Mouse (Mus musculus): ENCODE results near the gene Rtbdn. TPM values are rescaled to one million over a fixed set of nuclear protein-coding genes. Genes with fewer than 3 reads are reported as not detected.
A peak's percentile ranks its signal among the peaks of the same experiment; 100 is the strongest.

Rtbdn gene
- polyA plus RNA-seq, 1 experiment from 2014 or later = 0.25 TPM

- Histone ChIP-seq H3K4me3 (ENCODE audit: low read depth, low read length) (peak overlapping the region; percentile 56), H3K36me3 (ENCODE audit: control insufficient read depth, insufficient read depth, low read length) (no peaks in the 10 kb centered on the region), H3K9ac (ENCODE audit: low read length) (peak overlapping the region; percentile 63), H3K27me3 (ENCODE audit: control insufficient read depth, insufficient read depth, low read length) (peaks cover 14% of the 10 kb centered on the region), H3K9me3 (ENCODE audit: control insufficient read depth, low read length) (no peaks in the 10 kb centered on the region), H3K4me2 (ENCODE audit: low read depth) (peak overlapping the region; percentile 97), H3K4me1 (ENCODE audit: control insufficient read depth, insufficient read depth, low read length) (peaks cover 5% of the 10 kb centered on the region; the same call in 1 of the 2 replicates), H3K27ac (ENCODE audit: low read depth, low read length) (no peak overlapping the region)
- DNase-seq (ENCODE audit: low spot score) (peak; percentile 16), ATAC-seq (ENCODE audit: insufficient read depth, low FRiP score, low TSS enrichment) (peak; percentile 51)
- 3% methylated on average over 15 of the region's 15 CpGs for WGBS
Measured at GRCm38 (mm10) chr8:84990836-84991235, 44.0 kb downstream of the Rtbdn start.

- ATAC-seq (ENCODE audit: insufficient read depth, low FRiP score, low TSS enrichment) = no peak
- Histone ChIP-seq H3K4me1 (ENCODE audit: control insufficient read depth, insufficient read depth, low read length) (peaks cover 6% of the 10 kb centered on the region; the same call in 1 of the 2 replicates), H3K27ac (ENCODE audit: low read depth, low read length) (no peak overlapping the region), H3K4me3 (ENCODE audit: low read depth, low read length) (no peak overlapping the region), H3K9me3 (ENCODE audit: control insufficient read depth, low read length) (no peaks in the 10 kb centered on the region), H3K9ac (ENCODE audit: low read length) (no peak overlapping the region), H3K4me2 (ENCODE audit: low read depth) (no peak overlapping the region), H3K27me3 (ENCODE audit: control insufficient read depth, insufficient read depth, low read length) (peaks cover 7% of the 10 kb centered on the region; the same call in 1 of the 2 replicates), H3K36me3 (ENCODE audit: control insufficient read depth, insufficient read depth, low read length) (no peaks in the 10 kb centered on the region)
- WGBS = 95% methylated on average over 9 of the region's 9 CpGs
- DNase-seq (ENCODE audit: low spot score) = no peak
Measured at GRCm38 (mm10) chr8:84994375-84994774, 47.6 kb downstream of the Rtbdn start.

- no peak for ATAC-seq (ENCODE audit: insufficient read depth, low FRiP score, low TSS enrichment)
- Histone ChIP-seq H3K4me2 (ENCODE audit: low read depth) (no peak overlapping the region), H3K9me3 (ENCODE audit: control insufficient read depth, low read length) (no peaks in the 10 kb centered on the region), H3K4me1 (ENCODE audit: control insufficient read depth, insufficient read depth, low read length) (peaks cover 4% of the 10 kb centered on the region; the same call in 1 of the 2 replicates), H3K27me3 (ENCODE audit: control insufficient read depth, insufficient read depth, low read length) (peaks cover 7% of the 10 kb centered on the region; the same call in 1 of the 2 replicates), H3K4me3 (ENCODE audit: low read depth, low read length) (no peak overlapping the region), H3K9ac (ENCODE audit: low read length) (no peak overlapping the region), H3K36me3 (ENCODE audit: control insufficient read depth, insufficient read depth, low read length) (no peaks in the 10 kb centered on the region), H3K27ac (ENCODE audit: low read depth, low read length) (no peak overlapping the region)
- DNase-seq (ENCODE audit: low spot score) = peak; percentile 29
- 26% methylated on average over 25 of the region's 25 CpGs for WGBS
Measured at GRCm38 (mm10) chr8:84995680-84996079, 48.9 kb downstream of the Rtbdn start.

GRCm38 (mm10) chr8:84996978-84997377 lies 50.2 kb downstream of the Rtbdn start:
- ATAC-seq (ENCODE audit: insufficient read depth, low FRiP score, low TSS enrichment) (no peak), DNase-seq (ENCODE audit: low spot score) (no peak)
- H3K4me1 ChIP-seq (ENCODE audit: control insufficient read depth, insufficient read depth, low read length) = peaks cover 2% of the 10 kb centered on the region; the same call in 1 of the 2 replicates
- peaks cover 7% of the 10 kb centered on the region; the same call in 1 of the 2 replicates for H3K27me3 ChIP-seq (ENCODE audit: control insufficient read depth, insufficient read depth, low read length)
- 83% methylated on average over 5 of the region's 5 CpGs for WGBS
- H3K27ac ChIP-seq (ENCODE audit: low read depth, low read length) = no peak overlapping the region
- H3K9ac ChIP-seq (ENCODE audit: low read length) = no peak overlapping the region; the same call in 1 of the 2 replicates
- H3K36me3 ChIP-seq (ENCODE audit: control insufficient read depth, insufficient read depth, low read length) = no peaks in the 10 kb centered on the region
- no peaks in the 10 kb centered on the region for H3K9me3 ChIP-seq (ENCODE audit: control insufficient read depth, low read length)
- no peak overlapping the region for H3K4me3 ChIP-seq (ENCODE audit: low read depth, low read length)
- no peak overlapping the region for H3K4me2 ChIP-seq (ENCODE audit: low read depth)

- no peak overlapping the region for H3K27ac ChIP-seq (ENCODE audit: low read depth, low read length)
- H3K9me3 ChIP-seq (ENCODE audit: control insufficient read depth, low read length) = no peaks in the 10 kb centered on the region
- ATAC-seq (ENCODE audit: insufficient read depth, low FRiP score, low TSS enrichment) = peak; percentile 87
- peaks cover 7% of the 10 kb centered on the region; the same call in 1 of the 2 replicates for H3K27me3 ChIP-seq (ENCODE audit: control insufficient read depth, insufficient read depth, low read length)
- no peaks in the 10 kb centered on the region for H3K36me3 ChIP-seq (ENCODE audit: control insufficient read depth, insufficient read depth, low read length)
- peaks cover 2% of the 10 kb centered on the region; the same call in 1 of the 2 replicates for H3K4me1 ChIP-seq (ENCODE audit: control insufficient read depth, insufficient read depth, low read length)
- no peak overlapping the region; the same call in 1 of the 2 replicates for H3K4me3 ChIP-seq (ENCODE audit: low read depth, low read length)
- peak overlapping the region; percentile 47 for H3K9ac ChIP-seq (ENCODE audit: low read length)
- peak; percentile 91 for DNase-seq (ENCODE audit: low spot score)
- peak overlapping the region; percentile 25 for H3K4me2 ChIP-seq (ENCODE audit: low read depth)
- 8% methylated on average over 19 of the region's 19 CpGs for WGBS
Measured at GRCm38 (mm10) chr8:84997649-84998295, 51.0 kb downstream of the Rtbdn start.

Small RNA genes within 50 kb of the gene (microRNA-seq; reads per million reads assigned to microRNA genes)
- not detected for gene Gm24197

Other genes with a start within 250 kb of the Rtbdn start
- 4.6 and 5.3 TPM in 2 replicates for gene Lyl1, start 245.5 kb upstream of the Rtbdn start, polyA plus RNA-seq (2014; fragmentation: Nextera tagmentation; extraction: Ambion mirVana)
- 0.84 and 1.8 TPM in 2 replicates for gene G430095P16Rik, start 224.0 kb upstream of the Rtbdn start, polyA plus RNA-seq (2014; fragmentation: Nextera tagmentation; extraction: Ambion mirVana)
- gene Nfix, start 146.6 kb upstream of the Rtbdn start, polyA plus RNA-seq (2014; fragmentation: Nextera tagmentation; extraction: Ambion mirVana) = 3.1 and 3.7 TPM in 2 replicates
- gene Dand5, start 124.2 kb upstream of the Rtbdn start, polyA plus RNA-seq (2014; fragmentation: Nextera tagmentation; extraction: Ambion mirVana) = 4.7 and 7.3 TPM in 2 replicates
- 38.6 and 38.7 TPM in 2 replicates for gene Gadd45gip1, start 115.5 kb upstream of the Rtbdn start, polyA plus RNA-seq (2014; fragmentation: Nextera tagmentation; extraction: Ambion mirVana)
- gene Rad23a, start 106.3 kb upstream of the Rtbdn start, polyA plus RNA-seq (2014; fragmentation: Nextera tagmentation; extraction: Ambion mirVana) = 101 TPM in 2 replicates
- gene Calr, start 100.1 kb upstream of the Rtbdn start, polyA plus RNA-seq (2014; fragmentation: Nextera tagmentation; extraction: Ambion mirVana) = 870 and 925 TPM in 2 replicates
- gene Farsa, start 90.0 kb upstream of the Rtbdn start, polyA plus RNA-seq (2014; fragmentation: Nextera tagmentation; extraction: Ambion mirVana) = 95.7 and 104 TPM in 2 replicates
- 50.5 and 56.9 TPM in 2 replicates for gene Syce2, start 74.9 kb upstream of the Rtbdn start, polyA plus RNA-seq (2014; fragmentation: Nextera tagmentation; extraction: Ambion mirVana)
- gene Gcdh, start 53.1 kb upstream of the Rtbdn start, polyA plus RNA-seq (2014; fragmentation: Nextera tagmentation; extraction: Ambion mirVana) = 31.5 and 33.7 TPM in 2 replicates
- 11.8 and 12.9 TPM in 2 replicates for gene Klf1, start 45.1 kb upstream of the Rtbdn start, polyA plus RNA-seq (2014; fragmentation: Nextera tagmentation; extraction: Ambion mirVana)
- gene Dnase2a, start 38.4 kb upstream of the Rtbdn start, polyA plus RNA-seq (2014; fragmentation: Nextera tagmentation; extraction: Ambion mirVana) = 4.0 and 4.9 TPM in 2 replicates
- gene Mast1, start 9.6 kb upstream of the Rtbdn start, polyA plus RNA-seq (2014; fragmentation: Nextera tagmentation; extraction: Ambion mirVana) = 13.8 and 14.6 TPM in 2 replicates
- not detected in 2 replicates for gene Gm49661, start 22.4 kb downstream of the Rtbdn start, polyA plus RNA-seq (2014; fragmentation: Nextera tagmentation; extraction: Ambion mirVana)
- gene Prdx2, start 22.6 kb downstream of the Rtbdn start, polyA plus RNA-seq (2014; fragmentation: Nextera tagmentation; extraction: Ambion mirVana) = 1,335 and 1,358 TPM in 2 replicates
- gene Rnaseh2a, start 22.8 kb downstream of the Rtbdn start, polyA plus RNA-seq (2014; fragmentation: Nextera tagmentation; extraction: Ambion mirVana) = 92.9 and 116 TPM in 2 replicates
- gene Junb, start 31.7 kb downstream of the Rtbdn start, polyA plus RNA-seq (2014; fragmentation: Nextera tagmentation; extraction: Ambion mirVana) = 6.2 and 6.9 TPM in 2 replicates
- gene Hook2, start 43.6 kb downstream of the Rtbdn start, polyA plus RNA-seq (2014; fragmentation: Nextera tagmentation; extraction: Ambion mirVana) = 10.5 and 12.9 TPM in 2 replicates
- not detected in 2 replicates for gene Best2, start 67.5 kb downstream of the Rtbdn start, polyA plus RNA-seq (2014; fragmentation: Nextera tagmentation; extraction: Ambion mirVana)
- 129 and 130 TPM in 2 replicates for gene Asna1, start 78.3 kb downstream of the Rtbdn start, polyA plus RNA-seq (2014; fragmentation: Nextera tagmentation; extraction: Ambion mirVana)
- gene Trir, start 79.8 kb downstream of the Rtbdn start, polyA plus RNA-seq (2014; fragmentation: Nextera tagmentation; extraction: Ambion mirVana) = 158 and 170 TPM in 2 replicates
- gene Tnpo2, start 89.9 kb downstream of the Rtbdn start, polyA plus RNA-seq (2014; fragmentation: Nextera tagmentation; extraction: Ambion mirVana) = 16.3 and 19.7 TPM in 2 replicates
- gene Fbxw9, start 113.1 kb downstream of the Rtbdn start, polyA plus RNA-seq (2014; fragmentation: Nextera tagmentation; extraction: Ambion mirVana) = 25.0 and 25.8 TPM in 2 replicates
- gene Gm5741, start 121.0 kb downstream of the Rtbdn start, polyA plus RNA-seq (2014; fragmentation: Nextera tagmentation; extraction: Ambion mirVana) = not detected in 2 replicates
- 70.3 and 73.8 TPM in 2 replicates for gene Dhps, start 124.8 kb downstream of the Rtbdn start, polyA plus RNA-seq (2014; fragmentation: Nextera tagmentation; extraction: Ambion mirVana)
- gene Wdr83os, start 133.7 kb downstream of the Rtbdn start, polyA plus RNA-seq (2014; fragmentation: Nextera tagmentation; extraction: Ambion mirVana) = 117 and 119 TPM in 2 replicates
- 52.6 and 60.6 TPM in 2 replicates for gene Wdr83, start 134.3 kb downstream of the Rtbdn start, polyA plus RNA-seq (2014; fragmentation: Nextera tagmentation; extraction: Ambion mirVana)
- gene Man2b1, start 136.3 kb downstream of the Rtbdn start, polyA plus RNA-seq (2014; fragmentation: Nextera tagmentation; extraction: Ambion mirVana) = 14.4 and 17.4 TPM in 2 replicates
- gene Zfp791, start 176.1 kb downstream of the Rtbdn start, polyA plus RNA-seq (2014; fragmentation: Nextera tagmentation; extraction: Ambion mirVana) = 1.2 and 1.7 TPM in 2 replicates
- not detected in 2 replicates for gene Cks1brt, start 204.9 kb downstream of the Rtbdn start, polyA plus RNA-seq (2014; fragmentation: Nextera tagmentation; extraction: Ambion mirVana)

All from neural tube, embryonic 11.5 days (tissue).